Mouse (Mus musculus) kidney, embryonic 16.5 days (tissue): ENCODE measurements around the gene Zscan20. TPM values are rescaled to one million over a fixed set of nuclear protein-coding genes. Genes with fewer than 3 reads are reported as not detected.

Experiments used
- ATAC-seq: fragments of 200-750 bp; cut with Nextera tagmentation; 2 replicates; pipeline ENCODE4 v1.8.0; 2017; ENCODE audit warnings: moderate TSS enrichment; ENCODE audit not compliant: low FRiP score, low TSS enrichment
- H3K27ac ChIP-seq: fragments of 300-500 bp; sonication (generic); 2 replicates; pipeline ENCODE4 v1.5.1; 2014; ENCODE audit warnings: low read length
- H3K27me3 ChIP-seq: fragments of 300-500 bp; sonication (generic); 2 replicates; pipeline ENCODE4 v1.6.1; 2014; ENCODE audit warnings: low read length, control low read depth, mixed read lengths; ENCODE audit not compliant: insufficient read depth
- H3K36me3 ChIP-seq: fragments of 300-500 bp; sonication (generic); 2 replicates; pipeline ENCODE4 v1.6.1; 2014; ENCODE audit warnings: low read length, control low read depth, mixed read lengths; ENCODE audit not compliant: insufficient read depth
- H3K4me1 ChIP-seq: fragments of 300-500 bp; sonication (generic); 2 replicates; pipeline ENCODE4 v1.6.1; 2014; ENCODE audit warnings: low read length, control low read depth, mixed read lengths; ENCODE audit not compliant: insufficient read depth
- H3K4me2 ChIP-seq: fragments of 300-500 bp; sonication (generic); replicated peaks from 2 replicates; pipeline ENCODE4 v1.6.1; 2014; ENCODE audit warnings: low read depth, low read length
- H3K4me3 ChIP-seq: fragments of 300-500 bp; sonication (generic); 2 replicates; pipeline ENCODE4 v1.5.1; 2014; ENCODE audit warnings: mild to moderate bottlenecking, low read length
- H3K9ac ChIP-seq: fragments of 300-500 bp; sonication (generic); replicated peaks from 2 replicates; pipeline ENCODE4 v1.6.1; 2014; ENCODE audit warnings: low read length
- H3K9me3 ChIP-seq: fragments of 300-500 bp; sonication (generic); 2 replicates; pipeline ENCODE4 v1.6.1; 2016; ENCODE audit warnings: low read length, control low read depth
- WGBS: fragments of 180-500 bp; shearing (Covaris S2); extraction: QIAGEN DNeasy Blood & Tissue Kit; methylation state at CpG from one replicate; pipeline ENCODE4 v1.1.7; 2014; 5-methylcytosine and 5-hydroxymethylcytosine counted together
- polyA plus RNA-seq: library from polyadenylated mRNA; unstranded; fragments of >200 nt; fragmentation: Nextera tagmentation; extraction: Ambion mirVana; gene quantifications from 2 replicates; pipeline ENCODE4 v1.2.1, GENCODE M21; 2015

The Zscan20 gene
- polyA plus RNA-seq = 4.8 and 6.6 TPM in 2 replicates

DNA sequence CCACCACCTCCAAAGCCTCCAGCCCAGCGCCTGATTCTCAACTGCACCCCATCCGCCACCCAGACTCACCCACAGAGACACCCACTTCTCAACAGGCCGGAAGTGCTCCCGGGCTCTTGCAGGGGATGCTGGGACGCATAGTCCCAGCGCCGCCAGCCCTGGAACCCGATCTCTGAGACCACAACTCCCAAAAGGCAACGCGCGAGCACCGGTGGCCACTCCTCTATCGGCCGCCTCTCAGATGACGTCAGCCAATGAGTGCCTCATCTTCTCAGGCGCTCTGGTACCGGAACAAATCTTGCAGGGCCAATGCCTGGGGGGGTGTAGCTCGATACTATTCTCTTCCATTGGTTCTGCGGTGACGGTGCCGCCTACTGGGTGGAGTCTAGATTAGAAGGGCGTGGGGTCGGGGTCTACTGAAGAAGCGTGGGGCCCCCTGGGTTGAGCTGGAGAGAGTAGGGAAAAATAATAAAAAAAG, at the start of gene Zscan20:
Gene Zscan20 (minus strand): TSS at position 174 of the 478 bp plus-strand sequence.
- Histone ChIP-seq H3K9ac (peak within 1 kb of the TSS; percentile 70), H3K9me3 (no peaks in the 10 kb centered on the region), H3K4me2 (peak within 1 kb of the TSS; percentile 82), H3K4me1 (peaks cover 17% of the 10 kb centered on the region), H3K27me3 (no peaks in the 10 kb centered on the region), H3K27ac (peak within 1 kb of the TSS; percentile 50; the same call in 1 of the 2 replicates), H3K36me3 (no peaks in the 10 kb centered on the region), H3K4me3 (peak within 1 kb of the TSS; percentile 72)
- 0% methylated on average over 24 of the region's 24 CpGs for WGBS
- peak; percentile 96 for ATAC-seq

DNA sequence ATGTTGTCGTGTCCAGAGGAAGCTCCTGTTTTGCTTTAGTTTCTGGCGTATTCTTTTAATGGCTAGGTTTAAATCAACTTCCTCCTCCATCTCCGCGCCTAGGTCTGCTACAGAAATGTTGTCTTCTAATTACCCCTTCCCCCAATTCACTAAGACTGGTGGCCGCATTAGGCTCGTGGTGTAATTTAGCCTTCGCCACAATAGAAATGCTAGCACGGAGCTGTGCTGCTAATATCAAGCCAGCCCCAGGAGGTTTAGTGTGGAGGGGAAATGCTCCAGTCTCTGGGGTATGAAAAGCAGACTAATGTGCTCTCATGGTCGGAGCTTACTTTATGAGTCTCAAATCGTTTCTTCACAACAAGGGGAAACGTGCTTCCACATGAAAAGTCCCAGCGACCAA, 45.5 kb upstream of the Zscan20 start:
- ATAC-seq = no peak
- Histone ChIP-seq H3K36me3 (no peaks in the 10 kb centered on the region), H3K9me3 (no peaks in the 10 kb centered on the region), H3K4me2 (peak overlapping the region; percentile 82), H3K27ac (peak overlapping the region; percentile 31; the same call in 1 of the 2 replicates), H3K4me1 (peaks cover 30% of the 10 kb centered on the region), H3K27me3 (no peaks in the 10 kb centered on the region), H3K4me3 (peak overlapping the region; percentile 70), H3K9ac (peak overlapping the region; percentile 70)
- WGBS = 2% methylated on average over 12 of the region's 12 CpGs

DNA sequence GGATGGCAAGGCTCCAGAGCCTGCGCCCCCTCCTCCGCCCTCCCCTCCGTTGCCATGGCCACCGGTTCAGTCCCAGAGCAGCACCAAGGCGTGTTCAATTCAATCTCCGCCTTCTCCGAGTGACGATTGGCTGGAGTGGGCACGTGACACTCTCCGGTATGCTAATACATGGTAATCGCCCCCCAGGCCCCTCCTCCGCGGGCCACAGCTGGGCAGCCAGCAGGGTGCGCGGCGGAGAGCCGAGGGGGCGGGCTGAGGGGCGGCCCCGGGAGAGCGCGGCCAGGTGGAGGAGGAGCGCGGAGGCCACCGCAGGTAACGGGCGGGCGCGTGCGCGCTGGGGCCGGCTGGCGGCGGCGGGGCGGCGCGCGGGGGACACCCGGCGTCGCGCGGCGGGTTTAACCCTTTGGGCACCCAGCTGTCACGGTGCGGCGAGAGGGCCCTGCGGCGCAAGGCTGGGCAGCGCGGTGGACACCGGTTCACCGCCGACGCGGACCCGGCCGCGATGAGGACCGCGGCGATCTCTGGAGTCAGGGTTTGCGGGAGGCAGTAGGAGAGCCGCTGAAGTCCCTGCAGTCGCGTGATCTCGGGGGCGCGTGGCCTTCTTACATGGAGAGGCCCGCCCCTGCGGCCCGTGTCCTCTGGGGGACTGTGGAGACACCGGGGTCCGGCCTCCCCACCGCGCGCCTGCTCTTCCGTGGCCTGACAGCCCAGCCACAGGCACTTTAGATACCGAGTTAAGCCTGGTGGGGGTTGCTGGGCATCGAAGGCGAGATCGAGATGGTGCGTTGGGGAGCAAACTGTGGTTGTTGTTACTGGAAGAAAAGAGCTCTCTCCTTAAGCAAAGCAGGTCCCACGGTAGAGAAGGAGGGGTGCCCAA, 44.8 kb upstream of the Zscan20 start, which contains the start of gene Phc2:
Gene Phc2 (plus strand): TSS at position 198 of the 877 bp plus-strand sequence.
- Histone ChIP-seq H3K4me1 (peaks cover 36% of the 10 kb centered on the region), H3K4me3 (peak within 1 kb of the TSS; percentile 70), H3K9ac (peak within 1 kb of the TSS; percentile 70), H3K27ac (peak within 1 kb of the TSS; percentile 61), H3K36me3 (no peaks in the 10 kb centered on the region), H3K4me2 (peak within 1 kb of the TSS; percentile 82), H3K27me3 (no peaks in the 10 kb centered on the region), H3K9me3 (no peaks in the 10 kb centered on the region)
- WGBS = under 1% methylated on average over 61 of the region's 85 CpGs
- ATAC-seq = peak; percentile 97

DNA sequence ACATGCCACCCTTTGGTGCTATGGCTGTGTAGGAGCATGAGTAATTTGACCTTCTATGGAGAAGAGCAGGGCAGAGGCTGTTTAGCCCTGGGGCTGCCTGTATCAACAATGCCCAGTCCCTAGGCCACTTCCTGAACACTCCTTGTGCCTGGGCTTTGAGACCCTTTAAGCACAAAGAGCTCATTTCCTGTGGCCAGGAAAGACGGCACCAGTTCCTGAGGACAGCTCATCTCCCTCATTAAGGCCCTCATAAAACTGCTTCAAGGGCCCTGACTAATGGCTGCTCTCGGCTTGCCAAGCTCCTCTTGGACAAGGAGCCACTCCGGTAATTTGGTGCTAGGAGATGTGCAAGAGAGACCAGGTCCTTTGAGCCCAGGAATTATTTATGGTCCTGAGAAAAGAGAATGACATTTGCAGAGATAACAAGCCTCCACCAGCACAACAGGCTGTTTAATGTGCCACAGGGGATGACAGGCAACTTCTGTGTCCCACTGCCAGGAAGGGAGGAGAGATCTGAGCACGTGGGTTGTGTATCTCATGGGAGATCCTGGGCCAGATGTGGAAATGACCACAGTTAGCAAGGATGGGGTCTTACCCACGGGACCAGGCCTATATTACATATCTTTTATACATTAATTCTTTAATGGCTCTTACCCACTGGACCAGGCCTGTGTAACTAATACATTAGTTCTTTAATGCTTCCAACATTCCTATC, 42.8 kb upstream of the Zscan20 start:
- Histone ChIP-seq H3K4me3 (no peak overlapping the region), H3K9me3 (no peaks in the 10 kb centered on the region), H3K27me3 (no peaks in the 10 kb centered on the region), H3K27ac (peak overlapping the region; percentile 74), H3K36me3 (no peaks in the 10 kb centered on the region), H3K4me1 (peaks cover 48% of the 10 kb centered on the region), H3K4me2 (no peak overlapping the region), H3K9ac (no peak overlapping the region)
- ATAC-seq = no peak
- 11% methylated on average over 5 of the region's 5 CpGs for WGBS

DNA sequence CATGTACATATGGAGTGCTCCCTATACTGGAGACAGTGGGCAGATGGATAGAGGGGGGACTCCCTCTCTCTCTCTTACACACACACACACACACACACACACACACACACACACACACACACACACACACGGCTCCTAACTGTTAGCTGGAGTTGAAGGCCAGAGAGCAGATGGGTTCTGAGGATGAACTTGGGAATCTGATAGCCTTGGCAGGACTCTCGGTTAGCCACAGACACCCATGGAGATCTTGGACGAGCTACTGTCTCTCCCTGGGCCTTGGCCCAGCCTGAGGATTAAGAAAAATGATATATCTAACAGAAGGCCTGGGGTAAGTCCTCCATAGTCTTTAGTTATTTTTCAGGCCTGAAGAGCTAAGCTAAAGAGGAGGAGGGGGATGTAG, 41.6 kb upstream of the Zscan20 start:
- Histone ChIP-seq H3K27me3 (no peaks in the 10 kb centered on the region), H3K36me3 (no peaks in the 10 kb centered on the region), H3K4me2 (no peak overlapping the region), H3K9ac (no peak overlapping the region), H3K4me3 (no peak overlapping the region), H3K27ac (0 out of 2 replicates have a peak overlapping the region, but pooled peaks have one; percentile 74), H3K9me3 (no peaks in the 10 kb centered on the region), H3K4me1 (peaks cover 49% of the 10 kb centered on the region)
- no peak for ATAC-seq
- 53% methylated on average over 3 of the region's 3 CpGs for WGBS

DNA sequence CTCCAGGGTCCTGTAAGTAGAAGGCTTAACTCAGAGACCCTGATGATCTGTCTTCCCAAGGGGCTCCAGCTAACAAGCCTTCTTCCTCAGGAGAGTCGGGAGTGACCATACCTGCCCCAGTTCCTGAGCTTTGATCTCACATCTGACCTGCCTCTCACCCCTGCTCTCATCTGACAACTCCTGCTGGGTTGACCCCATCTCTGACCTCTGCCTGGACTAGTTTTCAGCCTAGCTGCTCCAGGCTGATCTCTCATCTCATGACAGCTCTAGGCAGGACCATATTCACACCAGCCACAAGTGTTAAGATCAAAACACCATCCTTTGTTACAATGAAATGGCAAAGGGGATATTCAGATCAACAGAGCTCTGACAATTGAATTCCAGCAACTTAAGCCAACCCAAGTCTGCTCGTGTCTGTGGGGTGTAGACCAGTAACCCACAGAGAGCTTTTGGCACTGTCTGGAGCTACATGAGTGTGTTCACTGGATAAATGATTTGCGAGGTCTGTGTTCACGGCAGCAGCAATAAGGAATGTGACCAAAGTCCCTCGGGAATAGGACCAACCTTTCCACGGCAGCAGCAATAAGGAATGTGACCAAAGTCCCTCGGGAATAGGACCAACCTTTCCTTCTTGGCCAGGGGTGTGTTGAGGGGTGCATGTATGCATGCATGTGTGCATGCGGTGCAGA, 38.8 kb upstream of the Zscan20 start:
- no peaks in the 10 kb centered on the region for H3K27me3 ChIP-seq
- no peaks in the 10 kb centered on the region for H3K9me3 ChIP-seq
- H3K4me3 ChIP-seq = no peak overlapping the region
- ATAC-seq = peak; percentile 65
- H3K4me1 ChIP-seq = peaks cover 45% of the 10 kb centered on the region
- peak overlapping the region; percentile 49 for H3K27ac ChIP-seq
- no peaks in the 10 kb centered on the region for H3K36me3 ChIP-seq
- no peak overlapping the region for H3K4me2 ChIP-seq
- 39% methylated on average over 8 of the region's 8 CpGs for WGBS
- H3K9ac ChIP-seq = no peak overlapping the region

DNA sequence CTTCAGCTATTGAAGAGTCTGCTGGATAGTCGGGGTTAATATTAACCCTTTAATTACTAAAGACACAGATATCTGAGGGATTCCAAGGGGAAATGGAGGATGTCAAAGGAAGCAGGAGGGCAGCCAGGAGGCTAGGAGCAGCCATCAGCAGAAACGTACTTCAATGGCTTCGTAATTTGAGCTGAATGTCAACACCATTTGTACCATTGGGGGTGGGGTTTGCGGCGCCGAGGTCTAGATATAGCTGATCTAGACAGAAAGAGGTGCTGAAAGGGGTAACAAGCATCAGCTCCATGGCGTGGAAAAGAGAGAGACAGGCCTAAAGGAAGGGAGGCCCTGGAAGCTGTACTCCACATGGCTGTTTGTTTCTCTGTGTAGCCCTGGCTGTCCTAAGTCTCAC, 36.9 kb upstream of the Zscan20 start:
- Histone ChIP-seq H3K4me3 (no peak overlapping the region), H3K4me1 (peaks cover 46% of the 10 kb centered on the region), H3K4me2 (no peak overlapping the region), H3K9ac (no peak overlapping the region), H3K9me3 (no peaks in the 10 kb centered on the region), H3K36me3 (no peaks in the 10 kb centered on the region), H3K27ac (peak overlapping the region; percentile 31), H3K27me3 (no peaks in the 10 kb centered on the region)
- ATAC-seq = no peak
- WGBS = 11% methylated on average over 7 of the region's 7 CpGs

DNA sequence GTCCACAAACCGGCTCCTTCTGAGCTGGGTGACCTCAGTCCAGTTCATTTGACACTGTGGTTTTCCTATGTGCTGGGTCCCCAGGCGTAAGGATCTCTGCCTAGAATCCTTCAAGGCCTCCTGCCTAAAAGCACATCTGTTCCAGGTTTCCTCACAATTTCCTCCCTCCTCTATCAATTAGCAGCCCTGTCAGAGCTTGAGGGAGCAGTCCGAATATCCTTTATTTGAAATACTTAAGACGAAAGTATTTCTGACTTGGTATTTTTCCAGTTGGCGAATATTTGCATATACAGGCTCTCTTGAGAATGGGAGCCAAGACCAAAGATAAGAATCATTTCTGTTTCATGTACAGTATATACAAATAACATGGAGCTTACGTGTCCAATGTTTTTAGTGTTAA, 36.0 kb upstream of the Zscan20 start:
- Histone ChIP-seq H3K4me3 (no peak overlapping the region), H3K4me1 (peaks cover 50% of the 10 kb centered on the region), H3K4me2 (no peak overlapping the region), H3K27ac (no peak overlapping the region), H3K36me3 (no peaks in the 10 kb centered on the region), H3K9me3 (no peaks in the 10 kb centered on the region), H3K9ac (no peak overlapping the region), H3K27me3 (no peaks in the 10 kb centered on the region)
- no peak for ATAC-seq
- WGBS = 57% methylated on average over 6 of the region's 6 CpGs
